Mouse (Mus musculus): Measurements from ENCODE around the gene Tsr3.

- TF ChIP-seq CTCF (IDR thresholded peaks at IDR 0.05; ENCODE audit: low read depth) (no peak), EP300 (IDR thresholded peaks at IDR 0.05; ENCODE audit: low read depth) (no peak)
Measured at GRCm38 (mm10) chr17:25252643-25253042, 12.7 kb downstream of the Tsr3 start.
